Mouse (Mus musculus) CH12F3 (cell line): Measurements from ENCODE around the gene Slc39a10.

ENCODE experiments used
- in situ Hi-C: fragments of 300-500 bp; cut with MboI; formaldehyde crosslinking; loops from 2 replicates; pipeline ENCODE4 v1.14.3; 2020; ENCODE audit warnings: low sequenced_read_pairs

Slc39a10 gene

GRCm38 (mm10) chr1:46892752-46893151 lies at the start of gene Slc39a10:
Slc39a10 (minus strand) TSS chr1:46892852.
- in situ Hi-C loops = no loop called here

GRCm38 (mm10) chr1:46939295-46939694 lies 46.6 kb upstream of the Slc39a10 start:
- in situ Hi-C loops = no loop called here

- in situ Hi-C loops = no loop called here
Measured at GRCm38 (mm10) chr1:46937641-46938040, 45.0 kb upstream of the Slc39a10 start.

- in situ Hi-C loops = no loop called here
Measured at GRCm38 (mm10) chr1:46927104-46927503, 34.5 kb upstream of the Slc39a10 start.

- in situ Hi-C loops = no loop called here
Measured at GRCm38 (mm10) chr1:46926239-46926638, 33.6 kb upstream of the Slc39a10 start.

- in situ Hi-C loops = no loop called here
Measured at GRCm38 (mm10) chr1:46924992-46925391, 32.3 kb upstream of the Slc39a10 start.

- in situ Hi-C loops = no loop called here
Measured at GRCm38 (mm10) chr1:46922904-46923303, 30.3 kb upstream of the Slc39a10 start.

GRCm38 (mm10) chr1:46921630-46922029 lies 29.0 kb upstream of the Slc39a10 start:
- in situ Hi-C loops = no loop called here

- in situ Hi-C loops = no loop called here
Measured at GRCm38 (mm10) chr1:46916237-46916636, 23.6 kb upstream of the Slc39a10 start.

- in situ Hi-C loops = no loop called here
Measured at GRCm38 (mm10) chr1:46914349-46914748, 21.7 kb upstream of the Slc39a10 start.

GRCm38 (mm10) chr1:46912506-46913156 lies 20.0 kb upstream of the Slc39a10 start:
- in situ Hi-C loops = no loop called here

GRCm38 (mm10) chr1:46910154-46910553 lies 17.5 kb upstream of the Slc39a10 start:
- in situ Hi-C loops = no loop called here

GRCm38 (mm10) chr1:46905706-46906105 lies 13.1 kb upstream of the Slc39a10 start:
- in situ Hi-C loops = no loop called here

- in situ Hi-C loops = no loop called here
Measured at GRCm38 (mm10) chr1:46902102-46902683, 9.5 kb upstream of the Slc39a10 start.

GRCm38 (mm10) chr1:46894281-46894842 lies 1.7 kb upstream of the Slc39a10 start:
- in situ Hi-C loops = no loop called here

- in situ Hi-C loops = no loop called here
Measured at GRCm38 (mm10) chr1:46888726-46889125, 3.9 kb downstream of the Slc39a10 start.

GRCm38 (mm10) chr1:46888324-46888723 lies 4.3 kb downstream of the Slc39a10 start:
- in situ Hi-C loops = no loop called here

- in situ Hi-C loops = no loop called here
Measured at GRCm38 (mm10) chr1:46887908-46888307, 4.7 kb downstream of the Slc39a10 start.

- in situ Hi-C loops = no loop called here
Measured at GRCm38 (mm10) chr1:46886091-46886490, 6.6 kb downstream of the Slc39a10 start.

- in situ Hi-C loops = no loop called here
Measured at GRCm38 (mm10) chr1:46885231-46885630, 7.4 kb downstream of the Slc39a10 start.

- in situ Hi-C loops = no loop called here
Measured at GRCm38 (mm10) chr1:46879951-46880350, 12.7 kb downstream of the Slc39a10 start.

GRCm38 (mm10) chr1:46873770-46874169 lies 18.9 kb downstream of the Slc39a10 start:
- in situ Hi-C loops = no loop called here
